8 mouse cellular contexts compared by ENCODE assay signal in the genomic region with DNA sequence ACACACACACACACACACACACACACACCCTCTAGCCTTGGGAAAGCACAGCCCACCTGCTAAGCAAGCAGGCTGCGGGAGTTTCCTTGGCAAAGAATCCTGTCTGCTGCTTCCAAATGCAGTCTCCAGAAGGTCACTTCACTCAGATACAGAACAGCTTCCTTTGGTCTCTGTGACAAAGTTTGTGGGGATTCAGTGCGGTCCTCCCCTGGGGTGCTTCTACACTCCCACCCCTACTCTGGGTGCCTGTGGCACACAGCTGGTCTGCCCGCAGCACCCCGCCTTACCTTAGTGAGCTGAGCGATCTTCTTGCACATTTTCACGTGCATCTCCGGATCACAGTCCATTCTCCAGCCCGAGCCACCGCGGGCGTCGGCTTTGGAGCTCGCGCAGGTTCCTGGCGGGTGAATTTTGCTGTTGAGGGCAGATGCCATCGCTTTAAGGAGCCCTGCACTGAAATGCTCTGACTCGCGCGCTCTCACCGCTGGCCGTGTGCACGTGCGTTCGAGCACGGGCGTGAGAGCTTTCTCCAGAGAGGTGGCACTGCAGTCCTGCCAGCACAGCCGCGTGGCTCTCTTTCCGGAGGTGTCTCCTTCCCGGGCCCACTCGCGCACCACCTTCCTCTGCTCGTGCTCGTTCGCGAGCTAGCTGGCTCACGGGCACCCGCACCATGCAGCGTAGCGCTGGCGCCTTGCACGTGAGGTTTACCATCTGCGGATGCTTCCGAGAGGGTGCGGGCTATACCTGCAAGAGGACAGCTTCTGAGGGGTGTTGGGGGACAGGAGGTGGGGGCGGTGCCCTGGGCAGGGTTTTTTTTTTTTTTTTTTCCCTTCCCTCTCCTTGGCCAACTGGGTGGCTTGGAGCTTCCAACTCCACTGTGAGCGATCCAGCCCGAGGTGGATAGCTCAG. TPM values are rescaled to one million over a fixed set of nuclear protein-coding genes. Genes with fewer than 3 reads are reported as not detected.
A peak's percentile ranks its signal among the peaks of the same experiment; 100 is the strongest.
DNase-seq lines count a peak whose midpoint lies in the region; ATAC-seq and TF ChIP-seq lines count a peak whose summit lies in the region.

TSS of gene Fam184b (minus strand) at position 809 of the 909 bp plus-strand sequence.

- H3K4me2 ChIP-seq in forebrain, embryonic 11.5 days (ENCODE audit: low read depth, low read length, severe bottlenecking) = peak within 1 kb of the TSS; percentile 88
- H3K4me2 ChIP-seq in hindbrain, embryonic 15.5 days = peak within 1 kb of the TSS; percentile 77
- H3K4me2 ChIP-seq in lung, embryonic 16.5 days (ENCODE audit: low read depth, low read length) = peak within 1 kb of the TSS; percentile 100

- no peak for TF ChIP-seq POLR2A in brain, embryonic 14.5 days (IDR thresholded peaks at IDR 0.05; ENCODE audit: borderline replicate concordance, extremely low read depth, insufficient read depth, insufficient read length, poor library complexity, severe bottlenecking)

- WGBS in forebrain, embryonic 11.5 days = under 1% methylated on average over 48 of the region's 48 CpGs
- under 1% methylated on average over 48 of the region's 48 CpGs for WGBS in hindbrain, embryonic 15.5 days
- WGBS in lung, embryonic 16.5 days = under 1% methylated on average over 48 of the region's 48 CpGs

- ATAC-seq in forebrain, embryonic 11.5 days (replicated peaks; ENCODE audit: low FRiP score) = peak; percentile 87
- ATAC-seq in hindbrain, embryonic 15.5 days (ENCODE audit: low FRiP score, low read depth) = peak; percentile 98
- ATAC-seq in lung, embryonic 16.5 days (ENCODE audit: low read depth) = peak; percentile 77

- peaks cover 2% of the 10 kb centered on the region; the same call in 1 of the 2 replicates for H3K27me3 ChIP-seq in forebrain, embryonic 11.5 days (ENCODE audit: control insufficient read depth, insufficient read depth, low read length)
- H3K27me3 ChIP-seq in hindbrain, embryonic 15.5 days = 0 out of 2 replicates have a peak, but pooled peaks cover 10% of the 10 kb centered on the region
- H3K27me3 ChIP-seq in lung, embryonic 16.5 days (ENCODE audit: control insufficient read depth, insufficient read depth, low read depth, low read length) = peaks cover 4% of the 10 kb centered on the region

- peak within 1 kb of the TSS; percentile 59 to 61 for H3K4me3 ChIP-seq in ES-E14 (ENCODE audit: insufficient read depth in 1 of 2, low read depth in 1 of 2, low read length in 2 of 2, poor library complexity in 1 of 2, severe bottlenecking in 1 of 2)
- peak within 1 kb of the TSS; percentile 59 for H3K4me3 ChIP-seq in forebrain, embryonic 11.5 days (ENCODE audit: low read depth, low read length)
- peak within 1 kb of the TSS; percentile 55 for H3K4me3 ChIP-seq in hindbrain, embryonic 15.5 days
- H3K4me3 ChIP-seq in lung, embryonic 16.5 days (ENCODE audit: low read length) = peak within 1 kb of the TSS; percentile 57

- DNase-seq in ES-E14 (ENCODE audit: low read depth, low spot score) = peak; percentile 25
- peak; percentile 90 for DNase-seq in brain, embryonic 14.5 days (ENCODE audit: low read depth)
- DNase-seq in forebrain, embryonic 11.5 days (ENCODE audit: low spot score) = peak; percentile 82
- DNase-seq in layer of hippocampus, postnatal 25 days (ENCODE audit: extremely low spot score in 1 of 2, low spot score in 1 of 2) = peak; percentile 58 to 71
- peak; percentile 5 for DNase-seq in ovary, adult 18-20 months (ENCODE audit: low spot score)
- DNase-seq in thymus, postnatal 4 days = peak; percentile 79

- H3K27ac ChIP-seq in ES-E14 (ENCODE audit: insufficient read depth, low read depth, low read length, poor library complexity, severe bottlenecking) = no peak within 1 kb of the TSS
- H3K27ac ChIP-seq in forebrain, embryonic 11.5 days (ENCODE audit: low read depth, low read length) = no peak within 1 kb of the TSS
- peak within 1 kb of the TSS; percentile 83 for H3K27ac ChIP-seq in hindbrain, embryonic 15.5 days (replicated peaks)
- no peak within 1 kb of the TSS for H3K27ac ChIP-seq in lung, embryonic 16.5 days (ENCODE audit: low read length)

- in situ Hi-C loops in ES-E14 (cut with MboI; ENCODE audit: low sequenced_read_pairs in 2 of 2, unreplicated experiment in 2 of 2) = no loop called here

- TF ChIP-seq CTCF in brain, embryonic 14.5 days (IDR thresholded peaks at IDR 0.05; ENCODE audit: borderline replicate concordance, extremely low read depth, insufficient read depth, insufficient read length) = no peak

- peak within 1 kb of the TSS; percentile 51 for H3K9ac ChIP-seq in ES-E14 (ENCODE audit: insufficient read depth, low read depth, low read length, poor library complexity, severe bottlenecking)
- peak within 1 kb of the TSS; percentile 68 for H3K9ac ChIP-seq in forebrain, embryonic 11.5 days (ENCODE audit: low read length)
- H3K9ac ChIP-seq in hindbrain, embryonic 15.5 days = peak within 1 kb of the TSS; percentile 60
- peak within 1 kb of the TSS; percentile 57 for H3K9ac ChIP-seq in lung, embryonic 16.5 days (ENCODE audit: low read length)

- no peaks in the 10 kb centered on the region for H3K36me3 ChIP-seq in ES-E14 (ENCODE audit: control insufficient read depth, insufficient read depth, low read length, poor library complexity, severe bottlenecking)
- H3K36me3 ChIP-seq in forebrain, embryonic 11.5 days (ENCODE audit: control insufficient read depth, insufficient read depth, low read length) = no peaks in the 10 kb centered on the region
- H3K36me3 ChIP-seq in hindbrain, embryonic 15.5 days = no peaks in the 10 kb centered on the region
- no peaks in the 10 kb centered on the region for H3K36me3 ChIP-seq in lung, embryonic 16.5 days (ENCODE audit: control insufficient read depth, insufficient read depth, low read length)

- no peaks in the 10 kb centered on the region for H3K9me3 ChIP-seq in ES-E14 (ENCODE audit: control insufficient read depth, insufficient read depth, low read depth, low read length)
- H3K9me3 ChIP-seq in forebrain, embryonic 11.5 days (ENCODE audit: control insufficient read depth, low read length) = no peaks in the 10 kb centered on the region
- no peaks in the 10 kb centered on the region for H3K9me3 ChIP-seq in hindbrain, embryonic 15.5 days
- no peaks in the 10 kb centered on the region for H3K9me3 ChIP-seq in lung, embryonic 16.5 days (ENCODE audit: control insufficient read depth, low read length)

- H3K4me1 ChIP-seq in ES-E14 (ENCODE audit: control insufficient read depth in 2 of 2, insufficient read depth in 2 of 2, low read length in 2 of 2, poor library complexity in 1 of 2) = no peaks in the 10 kb centered on the region
- H3K4me1 ChIP-seq in forebrain, embryonic 11.5 days (replicated peaks; ENCODE audit: control insufficient read depth, insufficient read depth, low read length) = 0 out of 2 replicates have a peak, but pooled peaks cover 2% of the 10 kb centered on the region
- peaks cover 11% of the 10 kb centered on the region for H3K4me1 ChIP-seq in hindbrain, embryonic 15.5 days (replicated peaks)
- peaks cover 9% of the 10 kb centered on the region for H3K4me1 ChIP-seq in lung, embryonic 16.5 days (replicated peaks; ENCODE audit: control insufficient read depth, insufficient read depth, low read length)

TF ChIP-seq in ES-E14, 5 proteins besides CTCF, POLR2A, EP300 and RAD21:
- TF ChIP-seq HCFC1 (IDR thresholded peaks at IDR 0.05; ENCODE audit: borderline replicate concordance, insufficient read depth, low read length) (no peak), ZNF384 (IDR thresholded peaks at IDR 0.05; ENCODE audit: low read depth, low read length) (peak; percentile 79), CHD2 (IDR thresholded peaks at IDR 0.05; ENCODE audit: low read depth, low read length) (no peak), ZC3H11A (IDR thresholded peaks at IDR 0.05; ENCODE audit: borderline replicate concordance, low read depth, low read length) (no peak)

RNA-seq across cellular contexts. Expression of gene Fam184b, which starts in this region (rescaled TPM):
- total RNA-seq in ES-E14 (2012; rRNA removed) = 0.42 and 0.45 TPM in 2 replicates
- 1.5 and 2.6 TPM in 2 replicates for polyA plus RNA-seq in brain, embryonic 14.5 days (2012; rRNA removed)
- polyA plus RNA-seq in forebrain, embryonic 11.5 days (2014; fragmentation: Nextera tagmentation; extraction: Ambion mirVana) = 2.8 and 3.2 TPM in 2 replicates
- 9.5 and 10.3 TPM in 2 replicates for polyA plus RNA-seq in hindbrain, embryonic 15.5 days (2015; fragmentation: Nextera tagmentation; extraction: Ambion mirVana)
- 1 to 10 TPM; 6.1 to 9.2 TPM for total RNA-seq in layer of hippocampus, postnatal 25 days (2021)
- 0.23 and 0.35 TPM in 2 replicates for polyA plus RNA-seq in lung, embryonic 16.5 days (2015; fragmentation: Nextera tagmentation; extraction: Ambion mirVana)

Comparison
In these comparisons a context has a peak if more than half of its experiments do, and no peak if none do; other contexts are left out.
1. Peak in DNase-seq, H3K4me3 ChIP-seq and H3K9ac ChIP-seq in ES-E14; RNA of the gene not detected or under 1 TPM.
2. Peak in ATAC-seq, H3K4me3 ChIP-seq, H3K9ac ChIP-seq and H3K4me2 ChIP-seq in lung, embryonic 16.5 days; RNA of the gene not detected or under 1 TPM.
3. DNase-seq: peak in every context shown above with its lines; median percentile 90 in brain, embryonic 14.5 days; 82 in forebrain, embryonic 11.5 days; 79 in thymus, postnatal 4 days; 64 in layer of hippocampus, postnatal 25 days; 25 in ES-E14; 5 in ovary, adult 18-20 months.